In genomic region chr4:137754446-137754845, GRCm38 (mm10) we compare ENCODE assay signal across 14 mouse cellular contexts. TPM values are rescaled to one million over a fixed set of nuclear protein-coding genes. Genes with fewer than 3 reads are reported as not detected.
"Had no signal": no experiment of that assay in that cellular context is flagged by ENCODE, and none has a peak within 500 bp of the region (broad histone marks: within the 10 kb centered on the region; RNA-seq: fewer than 3 reads in every experiment).

No protein-coding gene starts in this region.

- H3K9ac ChIP-seq: intestine, embryonic 15.5 days; lung, embryonic 15.5 days; neural tube, embryonic 13.5 days; stomach, embryonic 15.5 days had no signal

- H3K4me1 ChIP-seq: megakaryocyte, embryonic 14.5 days had no signal

- DNase-seq: lung, postnatal 14 days; retina, postnatal 1 day; right cerebral cortex, postnatal 14 days; thymus, postnatal 36 days had no signal

- H3K36me3 ChIP-seq: intestine, embryonic 15.5 days; limb, embryonic 10.5 days; lung, embryonic 15.5 days; neural tube, embryonic 13.5 days; stomach, embryonic 15.5 days had no signal

- H3K27ac ChIP-seq: intestine, embryonic 15.5 days; left cerebral cortex, adult 2 months; limb, embryonic 10.5 days; lung, embryonic 15.5 days; macrophage; neural tube, embryonic 13.5 days; stomach, embryonic 15.5 days had no signal

- H3K4me2 ChIP-seq: intestine, embryonic 15.5 days; lung, embryonic 15.5 days; midbrain, embryonic 11.5 days; neural tube, embryonic 13.5 days; stomach, embryonic 15.5 days had no signal

- H3K27me3 ChIP-seq: intestine, embryonic 15.5 days; neural tube, embryonic 13.5 days; stomach, embryonic 15.5 days had no signal

- ATAC-seq: intestine, embryonic 15.5 days; midbrain, embryonic 16.5 days had no signal

- H3K4me3 ChIP-seq: intestine, embryonic 15.5 days; left cerebral cortex, adult 2 months; limb, embryonic 10.5 days; lung, embryonic 15.5 days; neural tube, embryonic 13.5 days; stomach, embryonic 15.5 days had no signal

- H3K9me3 ChIP-seq: intestine, embryonic 15.5 days; limb, embryonic 10.5 days; lung, embryonic 15.5 days; megakaryocyte, embryonic 14.5 days; neural tube, embryonic 13.5 days; stomach, embryonic 15.5 days had no signal

RNA-seq across cellular contexts. Expression of gene Alpl, which starts 41.7 kb away (rescaled TPM):
- polyA plus RNA-seq: macrophage had no signal
